Mouse (Mus musculus) adrenal gland, adult 2 months (tissue): ENCODE results near the gene Josd2. TPM values are rescaled to one million over a fixed set of nuclear protein-coding genes. Genes with fewer than 3 reads are reported as not detected.

Source experiments
- DNase-seq: peaks from one replicate; pipeline ENCODE4 v3.0.0; 2021
- long read RNA-seq: library from polyadenylated mRNA; stranded (forward); transcript quantifications from one replicate; pipeline ENCODE4 v2.0.0, GENCODE M21; 2021
- polyA plus RNA-seq: library from polyadenylated mRNA; depleted of rRNA; stranded (reverse); fragments of >200 nt; gene quantifications from 2 replicates; pipeline ENCODE4 v1.2.3, GENCODE M21; 2012; rRNA removed
- total RNA-seq, 2 experiments: library from RNA; stranded (reverse); gene quantifications; 2 replicates each; pipeline ENCODE4 v1.2.3; 2021

The Josd2 gene
- total RNA-seq (10 to 100 TPM; 51.2 to 61.7 TPM), polyA plus RNA-seq (171 and 179 TPM in 2 replicates)
- long read RNA-seq, transcript Josd2-204 (5 exons, 864 nt) = major isoform, 9 of 26 reads
- long read RNA-seq, partial matches to known transcripts = 6 of 26 reads
- long read RNA-seq, other reads (novel, unspliced or antisense) = 7 of 26 reads

DNA sequence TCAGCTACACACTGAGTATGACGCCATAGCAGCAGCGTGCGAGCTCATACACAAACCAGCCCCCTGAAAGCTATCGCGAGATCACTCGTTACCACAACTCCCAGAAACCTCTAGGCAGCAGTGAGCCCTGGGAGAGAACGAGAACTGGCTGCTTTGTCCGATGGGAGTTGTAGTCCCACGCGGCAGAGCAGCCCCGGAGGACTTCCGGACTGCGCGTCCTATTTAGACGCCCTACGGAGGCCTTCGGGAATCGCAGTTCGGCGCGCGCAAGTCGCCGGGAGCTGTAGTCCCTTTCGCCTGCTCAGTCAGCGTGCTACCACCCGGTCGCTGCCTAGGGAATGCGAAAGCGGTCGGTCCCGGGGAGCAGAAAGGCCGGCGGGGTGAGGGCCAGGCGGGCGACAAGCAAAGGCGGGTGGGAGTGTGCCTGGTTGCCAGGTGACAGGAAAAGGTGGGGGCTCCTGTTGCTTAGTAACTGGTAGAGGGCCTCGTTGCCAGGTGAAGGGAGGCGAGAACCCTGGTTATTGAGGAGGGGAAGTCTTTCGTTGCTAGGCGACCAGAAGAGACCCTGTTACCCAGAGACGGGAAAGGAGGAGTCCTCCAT lies at the start of gene Josd2:
Gene Josd2, plus strand, starts transcription at position 170 of the 601 bp plus-strand sequence.
- peak; percentile 96 for DNase-seq

DNA sequence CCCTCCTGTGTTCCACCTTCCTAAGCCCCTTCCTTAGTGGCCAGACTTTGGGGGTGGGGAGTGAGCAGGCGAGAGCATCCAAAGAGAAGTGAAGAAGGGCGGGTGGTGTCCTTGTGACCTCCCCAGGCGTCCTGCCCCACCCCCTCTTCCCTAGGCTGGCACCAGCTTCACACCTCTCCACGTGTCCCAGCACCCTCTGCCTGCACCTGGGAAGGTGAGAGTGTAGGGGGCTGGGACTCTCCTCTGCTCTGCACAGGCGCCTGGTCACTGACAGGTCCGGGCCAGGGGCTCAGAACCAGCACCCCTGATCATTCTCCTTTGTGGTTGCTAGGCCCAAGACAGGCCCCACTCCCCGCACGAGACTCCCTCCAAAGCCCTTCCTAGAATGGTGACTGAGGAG lies 40.1 kb upstream of the Josd2 start:
- DNase-seq = no peak

GRCm38 (mm10) chr7:44428171-44428950 lies 39.4 kb upstream of the Josd2 start:
- no peak for DNase-seq

GRCm38 (mm10) chr7:44428968-44429521 lies 38.7 kb upstream of the Josd2 start, which contains the start of gene Lrrc4b:
Gene Lrrc4b, plus strand, starts transcription at chr7:44429018.
- no peak for DNase-seq

GRCm38 (mm10) chr7:44429534-44430488 lies 38.0 kb upstream of the Josd2 start:
- no peak for DNase-seq

DNA sequence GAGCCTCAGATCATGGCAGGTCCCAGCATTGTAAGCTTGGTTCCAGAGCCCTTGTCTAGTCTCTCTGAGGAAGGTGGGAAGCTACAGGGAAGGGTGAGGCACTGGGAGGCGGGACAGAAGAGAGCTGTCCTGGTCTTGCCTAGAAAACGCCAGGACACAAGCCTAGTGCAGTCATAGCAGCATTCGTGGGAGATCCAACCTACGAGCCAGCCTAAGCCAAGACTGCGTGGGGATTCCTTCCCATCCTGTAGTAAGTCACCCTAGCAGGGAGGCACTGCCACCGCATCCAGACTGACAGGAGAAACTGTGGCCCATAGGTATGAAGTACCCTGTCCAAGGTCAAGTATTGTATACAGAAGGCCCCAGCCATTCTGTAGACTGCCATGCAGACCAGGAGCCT lies 35.2 kb upstream of the Josd2 start:
- no peak for DNase-seq

GRCm38 (mm10) chr7:44433371-44433770 lies 34.4 kb upstream of the Josd2 start:
- no peak for DNase-seq

DNA sequence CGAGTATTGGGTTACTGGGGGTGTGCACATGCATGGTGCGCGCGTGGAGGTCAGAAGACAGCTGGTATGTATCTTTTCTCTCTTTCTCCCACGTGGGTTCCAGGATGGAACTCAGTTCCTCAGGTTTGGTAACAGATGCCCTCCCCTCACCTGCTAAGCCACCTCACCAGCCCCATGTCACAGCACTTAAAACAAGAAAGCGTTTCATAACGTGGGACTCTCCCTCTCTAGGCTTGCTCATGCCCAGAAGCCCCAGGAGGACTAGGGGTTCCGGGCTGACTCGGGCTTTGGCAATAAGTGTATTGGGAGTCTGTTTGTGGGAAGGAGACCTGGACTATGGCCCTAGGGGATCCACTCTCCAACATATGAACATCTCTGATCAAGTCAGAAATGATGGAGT lies 33.7 kb upstream of the Josd2 start:
- DNase-seq = no peak

- DNase-seq = no peak
Measured at GRCm38 (mm10) chr7:44435796-44436195, 32.0 kb upstream of the Josd2 start.

DNA sequence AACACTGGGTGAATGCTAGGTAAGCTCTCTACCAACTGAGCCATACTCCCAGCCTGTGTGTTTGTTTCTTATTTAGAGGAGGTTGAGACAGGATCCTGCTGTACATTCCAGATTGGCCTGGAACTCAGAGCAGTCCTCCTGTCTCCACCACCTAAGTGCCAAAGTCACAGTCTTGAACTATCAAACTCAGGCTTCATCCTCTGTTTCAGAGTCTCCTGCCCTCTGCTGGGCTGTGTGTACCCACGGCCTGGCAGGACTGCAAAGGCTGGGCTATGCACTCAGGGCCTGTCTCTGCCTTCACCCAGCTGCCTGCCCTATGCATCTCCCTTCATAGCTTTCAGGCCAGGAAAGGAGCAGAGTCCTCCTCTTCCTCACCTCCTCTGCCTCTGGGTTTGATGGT lies 31.5 kb upstream of the Josd2 start:
- DNase-seq = no peak

GRCm38 (mm10) chr7:44437188-44437587 lies 30.6 kb upstream of the Josd2 start:
- no peak for DNase-seq

- no peak for DNase-seq
Measured at GRCm38 (mm10) chr7:44437933-44438332, 29.8 kb upstream of the Josd2 start.

GRCm38 (mm10) chr7:44439696-44440095 lies 28.1 kb upstream of the Josd2 start:
- no peak for DNase-seq

DNA sequence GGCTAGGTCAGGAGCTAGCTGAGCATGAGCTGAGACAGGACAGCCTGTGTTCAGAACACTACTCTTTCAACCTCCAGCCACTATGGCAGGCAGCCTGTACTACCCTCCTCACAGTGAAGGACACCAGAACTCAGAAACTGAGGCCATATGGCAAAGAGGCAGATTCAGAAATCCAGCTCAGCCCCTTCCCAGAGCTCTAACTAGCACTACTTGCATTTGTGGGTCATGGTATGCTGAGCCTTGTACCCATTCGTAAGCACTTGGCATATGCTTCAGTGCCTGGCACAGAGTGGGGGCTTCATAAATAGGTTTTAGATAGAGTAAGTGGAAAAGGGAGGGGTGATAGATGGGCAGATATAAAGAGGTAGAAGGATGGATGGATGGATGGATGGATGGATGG lies 27.3 kb upstream of the Josd2 start:
- DNase-seq = no peak

DNA sequence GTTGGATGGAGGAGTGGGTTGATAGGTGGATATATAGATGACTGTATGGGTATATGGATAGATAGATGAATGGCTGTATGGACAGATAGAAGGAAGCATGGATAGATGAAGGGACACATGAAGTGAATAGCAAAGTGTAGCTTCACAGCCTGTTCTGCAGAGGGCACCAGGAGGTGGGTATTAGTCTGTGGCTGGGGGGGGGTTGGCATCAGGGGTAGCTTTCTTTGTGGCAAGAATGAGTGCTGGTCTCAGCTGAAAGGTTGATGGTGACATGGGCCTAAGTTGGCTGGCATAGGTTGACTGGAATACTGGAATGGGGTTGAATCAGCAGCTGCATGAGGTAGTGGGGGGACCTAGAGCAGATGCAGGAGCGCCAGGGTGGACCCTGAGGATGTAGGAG lies 26.6 kb upstream of the Josd2 start:
- DNase-seq = no peak

- no peak for DNase-seq
Measured at GRCm38 (mm10) chr7:44441648-44442109, 26.1 kb upstream of the Josd2 start.

DNA sequence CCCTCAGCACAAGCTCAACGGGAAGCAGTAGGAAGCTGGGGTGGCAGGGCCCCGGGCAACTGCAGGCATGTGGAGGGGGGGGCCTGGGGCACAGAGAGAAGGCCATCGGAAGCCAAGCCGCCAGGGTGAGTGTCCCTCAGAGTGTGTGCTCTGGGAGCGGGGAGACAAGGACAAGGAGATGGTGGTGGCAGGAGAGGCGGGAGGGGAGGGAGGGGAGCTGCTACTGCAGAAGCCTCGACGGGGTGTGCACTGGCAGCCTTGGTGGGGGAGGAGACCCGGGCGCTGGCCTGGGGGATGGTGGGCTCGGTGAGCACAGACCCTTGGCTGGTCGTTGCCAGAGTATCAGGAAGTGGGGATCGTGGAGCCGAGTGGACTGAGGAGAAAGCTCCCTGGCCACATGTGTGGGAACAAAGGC lies 25.4 kb upstream of the Josd2 start:
- no peak for DNase-seq

DNA sequence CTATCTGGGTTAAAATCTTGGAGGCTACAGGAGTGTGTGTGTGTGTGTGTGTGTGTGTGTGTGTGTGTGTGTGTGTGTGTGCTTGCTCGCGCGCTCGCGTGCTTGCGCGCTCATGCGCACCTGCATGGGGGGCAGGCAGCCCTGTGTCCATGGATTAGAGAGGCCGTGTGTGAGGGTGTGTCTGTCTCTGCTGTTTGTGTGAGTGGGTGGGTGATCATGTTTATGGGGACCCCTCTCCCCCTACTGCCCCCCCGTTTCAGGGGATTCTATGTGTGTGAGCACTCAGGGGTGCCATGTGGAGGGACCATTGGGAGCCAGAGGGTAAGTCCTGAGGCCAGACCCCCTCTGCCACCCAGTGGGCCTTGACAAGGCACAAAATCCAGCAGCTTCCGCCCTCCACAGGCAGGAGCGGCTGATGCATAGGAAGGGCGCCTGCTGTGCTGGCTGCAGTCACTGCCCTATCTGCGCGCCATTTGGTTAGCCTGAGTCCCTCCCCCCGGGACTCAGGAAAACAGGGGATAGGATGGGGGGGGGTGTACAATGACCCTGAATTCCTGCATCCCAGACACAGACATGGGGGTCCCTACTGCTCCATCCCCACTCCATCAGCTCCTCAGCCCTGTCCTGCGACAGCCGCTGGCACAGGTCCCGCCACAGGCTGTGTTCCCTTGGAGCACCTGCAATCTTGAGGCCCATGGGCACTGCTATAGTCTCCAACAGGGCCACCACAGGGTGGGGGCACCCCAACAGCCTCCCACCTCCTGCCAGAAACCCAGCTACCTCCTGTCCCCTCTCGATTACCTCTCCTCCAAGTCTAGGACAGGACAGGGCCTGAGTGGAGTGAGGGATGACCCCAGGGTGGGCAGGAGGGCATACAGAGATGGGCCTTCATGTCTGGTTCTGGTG lies 24.3 kb upstream of the Josd2 start:
- no peak for DNase-seq

GRCm38 (mm10) chr7:44444886-44445527 lies 22.8 kb upstream of the Josd2 start:
- DNase-seq = no peak

GRCm38 (mm10) chr7:44445528-44445923 lies 22.3 kb upstream of the Josd2 start:
- no peak for DNase-seq
